Mouse (Mus musculus): Measurements from ENCODE around the gene Ptk7.
A peak's percentile ranks its signal among the peaks of the same experiment; 100 is the strongest.

DNA sequence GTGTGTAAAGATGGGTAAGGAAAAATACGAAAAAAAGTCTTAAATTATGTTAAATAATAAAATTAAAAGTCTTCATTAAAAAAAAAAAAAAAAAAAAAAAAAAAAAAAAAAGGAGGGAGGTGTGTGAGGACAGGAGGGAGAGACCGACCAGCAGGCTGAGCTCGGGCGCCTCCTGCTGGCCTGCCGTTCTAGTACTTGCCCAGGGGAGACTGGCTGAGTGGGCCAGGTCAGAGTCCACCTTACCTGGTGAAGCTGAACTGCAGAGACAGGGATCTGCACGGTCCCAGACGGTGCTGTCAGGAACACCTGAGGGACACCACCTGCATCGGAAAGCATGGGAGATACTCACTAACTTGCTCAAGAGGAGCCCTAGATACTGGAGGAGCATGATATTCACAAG, 80.1 kb downstream of the Ptk7 start:
- no peak for TF ChIP-seq USF2 (conservative IDR thresholded peaks at IDR 0.05; ENCODE audit: low read depth, low read length)
- peak in 1 of 2 experiments; percentile 66; a peak in 2 of 4 replicates for TF ChIP-seq CTCF (conservative IDR thresholded peaks at IDR 0.05 in 1 of 2, IDR thresholded peaks at IDR 0.05 in 1 of 2; ENCODE audit: low read depth in 2 of 2, low read length in 2 of 2)
- TF ChIP-seq MXI1 (IDR thresholded peaks at IDR 0.05; ENCODE audit: low read depth, low read length), result no peak
- no peak for TF ChIP-seq JUND (conservative IDR thresholded peaks at IDR 0.05; ENCODE audit: low read depth, low read length)
- no peak for TF ChIP-seq TCF12 (IDR thresholded peaks at IDR 0.05; ENCODE audit: low read depth, low read length)
